Mouse (Mus musculus): ENCODE results near the gene Foxm1.

Foxm1 gene

DNA sequence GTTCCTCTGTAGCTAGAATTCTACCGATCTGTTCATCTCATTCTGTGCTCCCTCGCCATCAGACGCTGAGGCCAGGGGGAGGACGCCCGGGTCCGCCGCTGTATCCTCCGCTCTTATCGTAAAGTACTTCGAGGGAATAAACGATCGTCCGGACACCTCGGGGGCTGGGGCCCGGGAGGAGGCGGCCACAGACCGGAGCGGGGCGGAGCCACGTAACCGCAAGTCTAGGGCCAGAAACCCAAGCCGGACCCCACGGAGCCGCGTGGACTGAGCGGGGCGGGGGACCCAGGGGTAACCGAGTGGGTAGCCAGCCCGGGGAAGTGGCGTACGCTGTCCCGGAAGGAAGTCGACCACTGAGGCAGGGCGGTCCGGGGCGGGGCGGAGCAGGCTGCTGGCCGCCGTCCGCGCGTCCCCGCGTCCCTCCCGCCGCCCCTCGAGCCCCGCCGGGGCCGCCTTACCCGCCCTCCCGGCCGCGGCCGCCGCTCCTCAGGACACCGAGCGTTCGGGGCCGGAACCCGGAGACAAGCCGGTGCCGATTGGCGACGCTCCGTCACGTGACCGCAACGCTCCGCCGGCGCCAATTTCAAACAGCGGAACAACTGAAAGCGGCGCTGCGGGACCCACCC is at the start of gene Foxm1, which contains the start of gene Rhno1:
Gene Foxm1, plus strand, starts transcription at position 587 of the 626 bp plus-strand sequence.
Gene Rhno1, minus strand, starts transcription at position 531 of the 626 bp plus-strand sequence.
- ATAC-seq (ENCODE audit: low TSS enrichment), result peak; percentile 79

DNA sequence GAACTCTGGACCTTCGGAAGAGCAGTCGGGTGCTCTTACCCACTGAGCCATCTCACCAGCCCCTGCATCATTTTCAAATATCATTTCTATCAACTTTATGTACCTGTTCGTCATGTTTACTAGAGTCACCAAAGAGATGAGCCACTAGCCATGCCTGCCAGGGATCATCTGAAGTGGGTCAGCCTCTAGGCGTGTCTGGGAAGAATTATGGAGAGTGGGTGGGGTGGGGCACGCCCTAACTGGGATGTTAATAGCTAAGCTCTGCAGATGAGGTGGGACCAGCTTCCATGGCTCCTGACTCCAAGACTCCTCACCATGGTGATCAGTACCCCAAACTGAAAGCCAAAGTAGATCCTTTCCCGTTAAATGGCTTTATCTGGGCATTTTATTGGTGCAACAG is 48.0 kb upstream of the Foxm1 start:
- no peak for ATAC-seq (ENCODE audit: low TSS enrichment)

DNA sequence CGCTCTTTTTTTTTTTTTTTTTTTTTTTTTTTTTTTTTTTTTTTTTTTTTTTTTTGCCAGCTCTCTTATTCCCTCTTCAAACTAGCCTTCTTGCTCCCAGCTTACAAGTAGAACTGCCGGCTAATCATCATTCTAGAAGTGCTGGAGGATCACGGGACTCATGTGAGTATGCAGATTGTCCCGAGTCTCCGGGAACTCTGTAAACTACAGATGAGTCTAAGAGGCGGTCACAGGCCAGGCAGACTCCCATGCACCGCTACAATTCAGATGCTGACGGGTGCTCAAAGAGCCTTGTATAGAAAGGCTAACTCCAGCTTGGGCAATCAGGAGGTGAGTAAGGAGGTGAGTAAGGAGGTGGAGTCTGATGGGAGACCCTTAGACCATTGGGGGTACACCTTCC is 47.2 kb upstream of the Foxm1 start:
- no peak for ATAC-seq (ENCODE audit: low TSS enrichment)

DNA sequence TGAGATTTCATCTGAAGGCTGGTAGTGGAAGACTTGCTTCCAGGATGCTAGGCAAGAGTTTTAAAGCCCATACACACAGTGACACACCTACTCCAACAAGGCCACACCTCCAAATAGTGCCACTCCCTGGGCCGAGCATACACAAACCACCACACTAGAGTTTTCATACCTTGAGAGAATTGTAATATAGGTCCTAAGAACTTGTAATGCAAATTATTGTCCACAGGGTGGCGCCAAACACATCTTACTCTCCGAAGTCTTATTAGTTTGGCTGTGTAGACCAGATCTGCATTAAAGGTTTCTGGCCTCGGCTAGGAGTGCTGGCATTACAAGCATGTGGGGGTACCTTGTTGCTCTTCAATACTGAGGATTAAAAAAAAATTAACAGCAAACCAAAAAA is 44.5 kb upstream of the Foxm1 start:
- ATAC-seq (ENCODE audit: low TSS enrichment), result peak; percentile 86

DNA sequence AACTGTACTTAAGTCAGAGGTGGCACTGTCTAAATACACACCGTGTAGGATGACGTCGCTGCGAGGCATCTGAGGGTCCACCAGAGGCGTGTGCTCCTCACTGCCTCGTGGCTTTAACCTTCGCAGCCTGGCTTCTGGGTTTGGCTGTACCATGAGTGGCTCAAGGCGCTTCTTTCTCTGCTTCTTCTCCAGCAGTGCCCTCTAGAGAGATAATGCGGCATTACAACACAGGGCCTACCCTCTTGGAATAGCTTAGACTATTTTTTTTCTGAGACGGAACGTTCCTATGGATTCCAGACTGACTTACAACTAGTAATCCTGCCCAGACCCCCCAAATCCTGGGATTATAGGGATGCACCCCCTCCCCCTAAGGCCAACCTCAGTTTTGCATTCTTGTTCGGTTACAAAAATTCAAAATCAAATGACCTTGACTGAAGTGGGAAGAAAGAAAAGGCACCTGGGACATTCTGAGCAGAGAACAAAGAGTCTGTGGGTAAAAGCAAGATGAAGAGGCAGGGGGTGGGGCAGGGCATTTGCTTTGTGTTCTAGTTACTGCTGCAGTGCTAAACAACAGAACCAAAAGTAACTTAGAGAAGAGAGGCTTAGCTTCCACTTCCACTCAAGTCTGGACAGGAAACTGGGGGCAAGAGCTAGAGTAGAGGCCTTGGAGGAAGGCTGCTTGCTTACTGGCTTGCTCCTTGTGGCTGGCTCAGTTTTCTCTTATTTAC is 28.2 kb upstream of the Foxm1 start:
- peak; percentile 82 for ATAC-seq (ENCODE audit: low TSS enrichment)

DNA sequence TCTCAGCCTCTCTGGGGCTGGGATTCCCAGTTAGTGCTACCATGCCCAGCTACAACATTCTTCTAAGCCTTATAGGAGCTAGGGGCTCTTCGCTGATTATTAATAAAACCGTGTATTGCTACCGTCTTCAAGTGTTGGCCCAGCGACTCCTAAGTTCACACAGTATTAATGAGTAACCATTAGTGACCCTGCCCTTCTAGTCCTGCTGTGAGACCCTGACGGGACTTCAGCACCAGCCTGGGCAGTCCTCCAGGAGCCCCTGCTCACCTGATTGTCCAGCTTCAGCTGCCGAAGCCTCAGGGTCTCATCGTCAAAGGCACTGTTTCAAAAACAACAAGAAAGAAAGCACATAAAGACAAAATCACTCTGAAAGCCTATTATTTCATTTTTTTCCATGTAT is 25.3 kb upstream of the Foxm1 start:
- ATAC-seq (ENCODE audit: low TSS enrichment), result no peak

DNA sequence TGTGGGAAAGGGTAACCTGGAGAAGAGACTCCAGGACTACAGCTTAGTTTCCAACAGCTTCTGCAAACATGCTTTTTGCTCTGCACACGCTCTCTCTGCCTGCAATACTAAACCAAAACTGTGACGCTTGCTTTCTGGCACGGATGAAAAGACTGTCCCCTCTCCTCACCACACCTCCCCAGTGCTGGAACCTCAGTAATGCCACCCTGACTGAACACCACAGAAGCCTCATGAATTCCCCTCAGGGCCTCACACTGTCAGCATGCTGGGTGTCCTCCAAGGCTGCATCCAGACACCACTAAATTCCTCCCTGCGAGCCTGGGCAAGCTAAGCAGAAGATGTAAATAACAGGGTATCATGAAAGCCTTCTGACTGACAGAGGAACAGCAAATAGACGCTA is 23.9 kb upstream of the Foxm1 start:
- peak; percentile 51; the same call in 1 of the 2 replicates for ATAC-seq (ENCODE audit: low TSS enrichment)

DNA sequence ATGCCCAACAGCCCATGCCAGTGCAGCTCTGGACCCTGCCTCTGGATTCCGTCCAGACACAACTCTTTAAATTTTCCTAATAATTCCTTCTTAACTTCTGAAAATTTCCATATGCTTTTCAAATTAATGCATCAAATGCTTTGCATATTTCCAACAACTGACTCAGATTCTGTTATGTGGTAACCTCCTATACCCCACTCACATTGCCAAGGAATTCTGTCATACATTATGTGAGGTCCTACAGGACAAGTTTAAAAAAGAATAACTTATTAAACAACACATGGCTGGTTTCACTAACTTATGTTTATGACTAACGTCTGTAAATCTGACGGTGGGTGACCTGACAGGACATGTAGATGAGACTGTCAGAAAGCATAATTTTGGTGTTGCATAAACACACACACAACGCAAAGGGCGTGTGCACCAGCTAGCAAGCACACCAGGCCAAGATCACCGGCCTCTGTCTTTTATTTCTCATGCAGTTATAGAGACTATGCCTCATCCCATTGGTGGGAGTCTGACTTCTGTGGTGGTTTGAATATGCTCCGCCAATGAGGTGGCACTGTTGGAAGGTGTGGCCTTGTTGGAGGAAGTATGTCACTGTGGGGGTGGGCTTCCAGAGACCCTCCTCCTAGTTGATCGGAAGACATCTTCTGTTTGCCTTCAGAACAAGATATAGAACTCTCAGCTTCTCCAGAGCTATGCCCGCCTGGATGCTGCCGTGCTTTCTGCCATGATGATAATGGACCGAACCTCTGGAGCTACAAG is 20.6 kb upstream of the Foxm1 start:
- ATAC-seq (ENCODE audit: low TSS enrichment), result no peak

DNA sequence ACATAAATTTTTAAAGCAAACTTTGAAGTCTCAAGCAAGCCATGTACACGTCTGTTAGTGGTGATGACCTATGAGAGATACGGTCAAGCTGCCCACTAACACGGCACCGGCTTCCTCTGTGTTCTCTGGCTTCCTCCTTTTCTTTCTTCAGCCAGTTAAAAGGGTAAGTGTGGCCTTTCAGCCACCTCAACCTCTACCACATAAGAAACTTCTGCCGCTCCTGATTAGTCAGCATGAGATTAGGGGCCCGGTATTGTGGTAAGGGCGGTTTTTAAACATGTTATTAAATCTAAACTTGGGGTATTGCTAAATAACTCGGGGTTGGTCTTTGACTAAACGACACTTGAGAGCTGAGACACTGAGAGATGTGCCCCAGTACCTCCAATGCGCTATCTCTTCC is 17.1 kb upstream of the Foxm1 start:
- ATAC-seq (ENCODE audit: low TSS enrichment), result no peak

DNA sequence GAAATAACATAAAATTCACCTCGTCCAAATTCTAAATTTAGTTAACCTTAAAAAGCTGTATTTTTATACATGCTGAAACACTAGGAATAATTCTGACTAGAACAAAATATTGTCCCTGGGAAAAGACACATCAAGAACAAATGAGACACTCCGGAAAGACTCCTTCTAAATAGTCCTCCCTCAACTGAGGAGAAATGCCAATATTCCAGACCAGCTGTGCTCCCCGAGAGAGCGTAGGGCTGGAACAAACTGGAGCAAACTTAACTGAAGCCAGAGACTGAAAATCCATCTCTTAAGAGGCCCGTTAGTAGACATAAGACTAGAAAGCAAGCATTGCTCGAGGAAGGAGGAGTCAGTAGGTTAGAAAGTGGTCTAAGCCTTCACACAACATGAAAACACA is 16.0 kb upstream of the Foxm1 start:
- peak; percentile 68 for ATAC-seq (ENCODE audit: low TSS enrichment)

DNA sequence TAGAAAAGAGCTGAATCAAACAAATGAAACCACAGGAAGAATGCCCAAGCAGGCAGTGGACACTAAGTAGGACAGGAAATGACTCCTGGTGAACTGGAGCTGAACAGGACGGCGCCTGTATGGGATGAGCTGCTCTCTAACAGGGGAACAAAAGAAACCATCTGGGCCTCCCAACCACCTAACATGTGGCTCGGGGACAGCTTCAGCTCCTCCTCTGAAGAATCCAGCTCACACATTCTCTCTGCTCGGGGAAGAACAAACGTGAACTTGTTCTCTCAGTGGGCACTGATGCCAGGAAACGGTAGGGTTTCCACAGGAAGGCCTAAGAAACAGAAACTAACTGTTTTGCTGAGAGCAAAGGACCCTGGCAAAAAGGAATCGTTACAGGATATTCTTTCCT is 13.1 kb upstream of the Foxm1 start:
- peak; percentile 41; the same call in 1 of the 2 replicates for ATAC-seq (ENCODE audit: low TSS enrichment)

DNA sequence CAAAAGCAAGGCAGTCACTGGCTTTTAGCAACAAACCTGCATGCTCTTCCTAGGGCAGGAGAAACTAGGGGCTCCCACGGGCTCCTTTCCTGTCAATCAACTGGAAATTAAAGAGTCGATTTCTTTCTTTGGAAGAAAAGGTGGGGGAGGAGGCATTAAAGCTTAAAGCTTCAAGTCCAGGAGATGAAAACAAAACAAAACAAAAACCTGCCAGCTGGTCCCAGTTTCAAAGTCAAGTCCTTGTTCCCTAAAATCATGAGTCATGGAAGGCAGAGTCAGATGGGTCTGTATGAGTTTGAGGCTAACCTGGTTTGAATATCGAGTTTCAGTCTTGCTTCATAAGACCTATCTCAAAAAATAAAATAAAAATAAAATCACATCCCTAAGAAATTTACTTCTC is 8.6 kb upstream of the Foxm1 start:
- ATAC-seq (ENCODE audit: low TSS enrichment), result no peak

DNA sequence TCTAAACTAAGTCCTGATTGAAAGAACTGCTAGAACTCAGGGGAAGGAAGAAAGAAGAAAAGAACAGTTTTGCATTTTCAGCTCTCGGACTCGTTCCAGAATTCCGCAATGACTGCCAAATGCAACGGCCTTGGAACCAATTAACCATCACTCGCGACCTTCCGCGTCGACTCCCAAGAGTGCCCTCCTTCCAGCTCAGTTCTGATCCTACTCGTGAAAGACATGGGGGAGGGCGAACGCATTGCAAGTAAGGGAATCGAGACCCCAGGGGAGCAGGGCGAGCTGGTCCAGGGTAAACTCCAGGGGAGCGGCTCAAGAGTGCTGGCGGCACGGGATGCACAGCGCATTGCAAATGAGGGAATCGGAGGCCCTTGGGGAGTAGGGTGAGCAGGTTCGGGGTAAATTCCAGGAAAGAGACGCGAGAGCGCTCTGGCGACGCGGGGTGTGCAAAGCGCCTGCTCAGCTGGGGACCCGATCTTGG is 7.5 kb upstream of the Foxm1 start:
- ATAC-seq (ENCODE audit: low TSS enrichment), result peak; percentile 33

DNA sequence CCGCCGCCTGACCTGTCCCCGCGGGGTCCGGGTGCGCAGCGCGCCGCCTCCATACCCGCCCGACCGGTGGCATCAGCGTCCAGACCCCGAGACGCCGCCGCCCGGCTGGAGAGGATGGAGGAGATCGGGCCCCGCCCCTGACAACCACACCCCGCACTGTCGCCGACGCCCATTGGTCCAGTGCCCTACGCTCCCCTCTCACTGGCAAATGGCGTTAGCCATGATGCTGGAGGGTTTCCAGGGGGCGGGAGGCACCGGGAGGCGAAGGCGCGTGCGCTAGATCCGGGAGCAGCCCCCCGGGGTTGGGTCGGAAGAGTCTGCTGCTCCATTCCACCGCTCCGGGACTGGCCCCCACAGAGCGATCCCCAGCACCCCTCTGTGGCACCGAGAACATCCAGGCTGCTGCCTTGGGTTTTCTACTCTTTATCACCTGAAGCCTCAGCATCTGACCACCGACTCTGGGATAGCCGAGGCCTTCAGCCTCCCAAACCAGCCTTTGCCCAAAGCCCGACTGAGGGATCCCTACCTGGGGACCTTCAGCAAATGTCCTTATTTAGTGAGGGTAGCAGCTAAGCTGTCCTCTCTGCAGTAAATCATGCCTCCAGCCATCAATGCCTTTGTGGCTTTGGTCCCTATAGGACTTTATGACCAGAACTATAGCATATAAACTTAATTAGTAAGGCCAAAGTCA is 6.9 kb upstream of the Foxm1 start, which contains the start of gene Tulp3:
Gene Tulp3, minus strand, starts transcription at position 126 of the 691 bp plus-strand sequence.
- peak; percentile 96 for ATAC-seq (ENCODE audit: low TSS enrichment)

DNA sequence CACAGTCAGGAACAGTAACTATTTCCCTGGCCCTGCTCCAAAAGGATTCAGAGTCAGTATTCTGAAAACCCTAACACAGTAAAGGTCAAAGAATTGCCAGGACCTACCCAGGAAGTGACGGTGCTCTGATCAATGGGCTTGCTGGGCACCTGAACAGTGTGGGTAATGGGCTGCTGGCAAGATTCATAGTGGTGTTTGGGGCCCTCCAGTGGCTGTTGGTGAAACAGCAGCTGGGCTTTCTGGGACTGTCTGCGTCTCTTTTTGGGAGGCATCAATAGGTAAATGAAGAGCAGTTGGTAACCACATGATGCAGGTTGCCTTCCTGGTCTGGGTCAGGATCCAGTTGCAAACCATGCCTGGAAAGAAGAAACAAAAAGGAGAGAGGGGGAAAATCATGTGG is 3.8 kb upstream of the Foxm1 start:
- no peak for ATAC-seq (ENCODE audit: low TSS enrichment)

DNA sequence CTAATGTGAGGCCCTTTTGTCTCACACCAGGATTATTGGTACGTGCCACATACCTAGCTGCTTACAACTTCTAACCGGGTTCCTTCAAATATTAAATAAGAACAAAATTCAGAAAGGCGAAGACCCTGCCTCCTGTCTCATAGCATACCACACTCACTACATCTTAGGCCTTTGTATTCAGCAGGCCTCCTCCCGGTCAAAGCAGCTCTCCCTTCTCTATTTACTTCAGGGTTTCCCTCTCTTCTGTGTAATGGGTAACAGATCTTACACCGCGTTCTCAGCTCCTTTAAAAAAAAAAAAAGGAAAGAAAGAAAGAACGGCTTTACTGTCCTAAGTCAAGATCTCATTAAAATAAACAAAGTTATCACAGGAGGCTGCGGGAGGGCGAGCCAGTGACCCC is 866 bp upstream of the Foxm1 start:
- ATAC-seq (ENCODE audit: low TSS enrichment), result no peak

DNA sequence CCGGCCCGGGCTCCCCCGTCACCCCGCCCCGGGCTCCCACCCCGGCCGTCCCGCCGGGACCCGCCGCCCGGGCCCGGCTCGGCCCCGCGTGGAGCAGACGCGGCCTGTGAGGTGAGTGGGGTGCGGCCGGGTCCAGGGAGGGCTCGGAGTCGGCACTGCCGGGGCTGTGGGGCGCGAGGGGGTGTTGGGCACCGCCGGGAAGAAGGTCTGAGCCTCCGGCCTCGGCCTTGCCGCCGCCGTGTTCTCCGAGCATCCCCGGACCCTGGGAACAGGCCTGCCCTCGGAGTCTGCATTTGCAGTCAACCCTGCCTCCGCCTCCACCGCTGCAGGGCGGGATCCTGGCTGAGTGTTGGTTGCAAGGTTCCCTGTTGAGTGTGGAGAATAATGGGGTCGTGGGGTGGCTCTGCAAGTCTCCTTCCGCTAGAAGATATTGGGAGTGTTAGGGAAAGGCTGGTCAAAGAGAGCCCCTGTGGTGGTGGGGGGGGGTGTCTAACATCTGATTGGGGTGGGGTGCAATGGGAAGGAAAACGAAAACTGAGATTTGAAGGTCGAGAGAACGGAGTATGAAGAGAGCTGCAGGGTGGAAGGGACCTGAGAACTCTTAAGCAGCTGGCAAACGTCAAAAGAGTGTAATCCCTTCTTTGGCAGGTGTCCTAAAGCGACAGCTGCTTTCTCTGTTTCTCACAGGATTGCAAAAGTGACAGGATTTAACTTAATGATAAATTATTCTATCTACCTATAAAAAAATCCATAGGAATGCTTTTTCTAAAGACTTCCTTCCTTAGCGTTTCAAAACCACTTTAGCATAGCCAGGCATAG is 449 bp downstream of the Foxm1 start:
- no peak for ATAC-seq (ENCODE audit: low TSS enrichment)

DNA sequence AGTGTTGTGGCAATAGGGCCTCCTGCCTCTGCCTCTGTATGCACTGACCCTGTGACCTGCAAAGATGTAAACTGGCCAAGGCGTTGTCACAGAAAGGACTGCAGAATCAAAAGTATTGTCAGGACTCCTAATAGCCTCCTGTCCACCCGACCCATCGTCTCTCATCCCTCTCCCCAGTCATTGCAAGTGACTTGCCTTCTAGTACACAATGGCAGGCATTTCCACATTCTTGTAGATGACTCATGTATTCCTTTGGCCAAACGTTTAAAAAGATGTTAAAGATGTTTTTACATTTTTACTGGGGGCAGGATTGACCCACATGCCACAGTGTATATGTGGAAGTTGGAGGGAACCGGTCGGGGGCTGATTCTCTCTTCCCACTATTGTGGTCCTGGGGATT is 2.0 kb downstream of the Foxm1 start:
- no peak for ATAC-seq (ENCODE audit: low TSS enrichment)

DNA sequence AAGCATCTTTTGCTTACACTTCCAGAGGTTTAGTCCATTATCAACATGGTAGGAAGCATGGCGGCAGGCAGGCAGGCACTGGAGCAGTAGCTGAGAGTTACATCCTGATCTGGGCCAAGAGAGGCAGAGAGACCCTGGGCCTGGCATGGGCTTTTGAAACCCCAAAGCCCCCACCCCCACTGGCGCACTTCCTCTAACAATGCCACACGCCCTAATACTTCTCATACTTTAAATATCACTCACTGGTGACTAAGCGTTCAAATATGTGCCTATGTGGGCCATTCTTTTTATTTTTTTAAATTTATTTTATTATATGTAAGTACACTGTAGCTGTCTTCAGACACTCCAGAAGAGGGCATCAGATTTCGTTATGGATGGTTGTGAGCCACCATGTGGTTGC is 3.7 kb downstream of the Foxm1 start:
- no peak for ATAC-seq (ENCODE audit: low TSS enrichment)

DNA sequence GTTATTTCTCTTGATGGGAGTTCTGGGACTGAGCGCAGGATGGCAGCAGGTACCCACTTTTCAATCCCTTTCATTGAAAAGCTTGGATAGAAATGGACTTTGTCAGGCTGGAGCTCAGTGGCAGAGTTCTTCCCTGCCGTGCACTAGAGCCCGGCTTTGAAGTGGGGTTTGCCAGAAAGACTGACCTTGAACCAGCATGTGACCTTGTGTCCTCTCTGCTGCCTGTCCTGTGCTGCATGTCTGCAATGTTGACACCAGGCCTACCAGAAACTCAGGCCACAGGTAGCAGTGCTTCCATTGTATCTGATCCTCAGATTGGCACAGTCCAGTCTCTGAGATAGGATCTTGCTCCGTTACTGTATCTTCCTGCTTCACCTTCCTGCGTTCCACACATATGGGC is 7.3 kb downstream of the Foxm1 start:
- no peak for ATAC-seq (ENCODE audit: low TSS enrichment)

DNA sequence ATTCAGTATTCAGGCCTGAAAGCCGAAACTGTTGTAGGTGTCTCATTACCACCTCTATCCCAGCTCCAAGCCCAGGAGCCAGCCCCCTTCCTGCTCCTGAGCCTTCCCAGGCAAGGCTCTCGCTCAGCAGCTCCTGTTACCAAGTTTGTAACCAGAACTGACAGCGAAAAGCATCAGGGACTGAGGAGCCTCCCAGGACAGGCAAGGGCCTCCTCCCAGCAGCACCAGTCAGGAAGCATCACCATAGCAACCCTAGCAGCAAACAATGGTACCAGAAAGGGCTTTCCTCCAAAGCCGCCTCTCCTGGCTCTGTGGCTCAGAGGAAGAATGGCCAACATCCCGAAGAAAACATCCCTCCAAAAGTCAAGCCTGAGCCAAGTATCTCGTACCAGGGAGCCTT is 12.4 kb downstream of the Foxm1 start, which contains the start of the genes Tex52 and Gm44596:
Gene Tex52, plus strand, starts transcription at position 265 of the 400 bp plus-strand sequence.
Gene Gm44596, plus strand, starts transcription at position 312 of the 400 bp plus-strand sequence.
- ATAC-seq (ENCODE audit: low TSS enrichment), result peak; percentile 90
